Mouse (Mus musculus) heart, postnatal 0 days (tissue): Measurements from ENCODE around the gene Tmem215.

Experiments used
- CTCF ChIP-seq: IDR thresholded peaks from 2 replicates; pipeline ENCODE4 v1.5.1; 2016; ENCODE audit warnings: antibody characterized with exemption, control low read depth, low read depth
- EP300 ChIP-seq: IDR thresholded peaks from 2 replicates; pipeline ENCODE4 v1.6.1; 2016; ENCODE audit warnings: antibody characterized with exemption, low read depth

DNA sequence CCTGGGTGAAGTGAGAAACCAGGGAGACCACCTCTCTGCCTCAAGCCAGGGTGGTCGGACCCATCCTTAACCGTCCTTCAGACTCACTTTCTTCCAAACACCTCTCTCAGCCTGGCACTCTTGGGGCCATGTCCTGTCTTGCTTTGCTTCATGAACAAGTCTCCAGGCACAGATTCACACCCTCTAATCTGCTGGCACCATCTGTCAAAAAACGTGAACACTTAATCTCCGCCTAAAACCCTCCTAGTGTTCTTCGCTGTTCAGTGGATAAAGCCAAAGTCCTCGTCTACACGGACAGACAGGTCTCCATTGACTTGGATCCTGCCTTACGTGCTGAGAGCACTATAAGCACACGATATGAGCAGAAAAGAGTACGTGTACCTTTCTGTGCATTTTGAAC, at the start of gene Tmem215:
- TF ChIP-seq CTCF (no peak), EP300 (no peak)
